Mouse (Mus musculus) heart, postnatal 0 days (tissue): ENCODE measurements around the gene Abcc8.

Experiments used
- CTCF ChIP-seq: IDR thresholded peaks from 2 replicates; pipeline ENCODE4 v1.5.1; 2016; ENCODE audit warnings: antibody characterized with exemption, control low read depth, low read depth
- EP300 ChIP-seq: IDR thresholded peaks from 2 replicates; pipeline ENCODE4 v1.6.1; 2016; ENCODE audit warnings: antibody characterized with exemption, low read depth

DNA sequence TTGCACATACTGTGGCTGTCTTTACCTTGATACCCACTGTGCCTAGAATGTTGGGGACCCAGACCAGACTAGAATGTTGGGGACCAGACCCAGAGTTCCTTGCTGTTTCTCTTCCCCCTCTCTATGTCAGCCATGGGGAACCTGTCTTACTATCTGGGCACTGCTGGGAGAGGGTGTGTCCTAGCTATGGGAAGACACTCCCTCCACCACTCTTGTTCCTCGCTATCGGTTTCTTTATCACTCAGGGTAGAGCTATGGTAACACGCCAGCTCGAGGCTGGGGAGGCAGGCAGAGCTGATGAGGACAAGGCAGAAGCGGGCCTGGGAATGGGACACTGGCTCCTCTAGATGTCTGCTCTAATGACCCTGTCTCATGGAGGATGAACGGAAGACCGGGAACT is 32.4 kb downstream of the Abcc8 start:
- TF ChIP-seq CTCF = no peak
- no peak for TF ChIP-seq EP300
